Mouse (Mus musculus): ENCODE measurements around the gene Lancl1. TPM values are rescaled to one million over a fixed set of nuclear protein-coding genes. Genes with fewer than 3 reads are reported as not detected.

The Lancl1 gene
- total and polyA plus RNA-seq, 3 experiments = 33.8 to 53.6 (median 34.9) TPM

DNA sequence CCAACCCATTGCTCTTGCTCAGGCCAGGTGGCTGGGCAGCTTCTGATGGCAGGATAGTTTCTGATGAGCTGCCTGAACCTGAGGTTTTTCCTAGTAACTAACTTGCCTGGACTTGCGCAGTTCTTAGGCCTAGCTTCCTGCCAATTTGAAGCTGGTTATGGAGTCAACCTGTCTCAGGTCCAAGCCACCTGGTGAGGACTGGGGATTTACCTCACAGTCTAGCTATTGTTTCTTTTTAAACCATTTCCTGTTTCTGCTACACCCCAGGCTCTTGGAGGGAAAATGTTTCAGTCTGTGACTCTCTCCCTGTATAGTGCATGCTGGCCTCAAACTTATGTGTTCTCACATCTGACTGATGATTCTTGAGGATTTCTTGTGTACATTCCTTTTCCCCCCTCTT lies 58.5 kb downstream of the Lancl1 start:
- Histone ChIP-seq H3K27ac (no peak overlapping the region), H3K4me3 (no peak overlapping the region), H3K79me2 (replicated peaks; ENCODE audit: control insufficient read depth, insufficient read depth, low read length) (no peaks in the 10 kb centered on the region), H3K4me1 (ENCODE audit: control insufficient read depth, insufficient read depth, low read length) (no peaks in the 10 kb centered on the region; the same call in 1 of the 2 replicates), H3K9ac (ENCODE audit: low read depth, low read length) (no peak overlapping the region), H3K27me3 (ENCODE audit: control insufficient read depth, insufficient read depth, low read length) (no peaks in the 10 kb centered on the region), H3K36me3 (ENCODE audit: control insufficient read depth, insufficient read depth, low read length) (no peaks in the 10 kb centered on the region)
- intact Hi-C loops (cut with DNase I) = no loop called here
- TF ChIP-seq CTCF (IDR thresholded peaks at IDR 0.05) (no peak), POLR2A (IDR thresholded peaks at IDR 0.05; ENCODE audit: insufficient read depth, low read depth, low read length) (no peak), EP300 (IDR thresholded peaks at IDR 0.05; ENCODE audit: insufficient read depth, low read depth, low read length) (no peak)
- no peak for DNase-seq
- 90% methylated on average over 1 of the region's 1 CpGs for WGBS

DNA sequence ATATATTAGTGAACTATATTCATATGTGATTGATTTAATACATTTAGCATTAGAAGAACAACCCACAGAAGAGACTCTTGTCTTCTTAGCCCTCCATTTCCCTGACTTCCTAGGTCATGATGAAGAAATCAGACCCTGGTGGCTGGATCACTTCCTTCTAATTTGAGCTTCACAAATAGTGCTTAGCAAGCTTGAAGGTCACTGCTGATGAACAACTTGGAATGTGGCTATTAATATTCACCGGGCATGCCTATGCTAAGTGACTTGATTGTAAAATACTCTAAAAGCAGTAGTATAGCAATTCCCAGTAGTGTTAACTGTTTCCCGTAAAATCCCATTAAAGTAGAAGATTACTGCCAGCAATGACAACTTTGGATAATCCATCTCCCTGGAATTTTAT lies 63.2 kb downstream of the Lancl1 start:
- Histone ChIP-seq H3K4me1 (ENCODE audit: control insufficient read depth, insufficient read depth, low read length) (no peaks in the 10 kb centered on the region; the same call in 1 of the 2 replicates), H3K9ac (ENCODE audit: low read depth, low read length) (no peak overlapping the region), H3K36me3 (ENCODE audit: control insufficient read depth, insufficient read depth, low read length) (no peaks in the 10 kb centered on the region), H3K79me2 (replicated peaks; ENCODE audit: control insufficient read depth, insufficient read depth, low read length) (no peaks in the 10 kb centered on the region), H3K27me3 (ENCODE audit: control insufficient read depth, insufficient read depth, low read length) (no peaks in the 10 kb centered on the region), H3K27ac (no peak overlapping the region), H3K4me3 (no peak overlapping the region)
- TF ChIP-seq POLR2A (IDR thresholded peaks at IDR 0.05; ENCODE audit: insufficient read depth, low read depth, low read length) (no peak), CTCF (IDR thresholded peaks at IDR 0.05) (no peak), EP300 (IDR thresholded peaks at IDR 0.05; ENCODE audit: insufficient read depth, low read depth, low read length) (no peak)
- WGBS = 53% methylated on average over 2 of the region's 2 CpGs
- intact Hi-C loops (cut with DNase I) = no loop called here
- no peak for DNase-seq

GRCm38 (mm10) chr1:66964857-66965256 lies 73.8 kb downstream of the Lancl1 start:
- H3K4me3 ChIP-seq = no peak overlapping the region
- no peak for TF ChIP-seq CTCF (IDR thresholded peaks at IDR 0.05)
- TF ChIP-seq POLR2A (IDR thresholded peaks at IDR 0.05; ENCODE audit: insufficient read depth, low read depth, low read length) = no peak
- TF ChIP-seq EP300 (IDR thresholded peaks at IDR 0.05; ENCODE audit: insufficient read depth, low read depth, low read length) = no peak
- H3K27me3 ChIP-seq (ENCODE audit: control insufficient read depth, insufficient read depth, low read length) = no peaks in the 10 kb centered on the region
- H3K79me2 ChIP-seq (replicated peaks; ENCODE audit: control insufficient read depth, insufficient read depth, low read length) = no peaks in the 10 kb centered on the region
- WGBS = 40% methylated on average over 4 of the region's 4 CpGs
- no peak for DNase-seq
- intact Hi-C loops (cut with DNase I) = no loop called here
- no peak overlapping the region for H3K9ac ChIP-seq (ENCODE audit: low read depth, low read length)
- no peaks in the 10 kb centered on the region for H3K4me1 ChIP-seq (ENCODE audit: control insufficient read depth, insufficient read depth, low read length)
- no peak overlapping the region; the same call in 1 of the 2 replicates for H3K27ac ChIP-seq
- no peaks in the 10 kb centered on the region for H3K36me3 ChIP-seq (ENCODE audit: control insufficient read depth, insufficient read depth, low read length)

DNA sequence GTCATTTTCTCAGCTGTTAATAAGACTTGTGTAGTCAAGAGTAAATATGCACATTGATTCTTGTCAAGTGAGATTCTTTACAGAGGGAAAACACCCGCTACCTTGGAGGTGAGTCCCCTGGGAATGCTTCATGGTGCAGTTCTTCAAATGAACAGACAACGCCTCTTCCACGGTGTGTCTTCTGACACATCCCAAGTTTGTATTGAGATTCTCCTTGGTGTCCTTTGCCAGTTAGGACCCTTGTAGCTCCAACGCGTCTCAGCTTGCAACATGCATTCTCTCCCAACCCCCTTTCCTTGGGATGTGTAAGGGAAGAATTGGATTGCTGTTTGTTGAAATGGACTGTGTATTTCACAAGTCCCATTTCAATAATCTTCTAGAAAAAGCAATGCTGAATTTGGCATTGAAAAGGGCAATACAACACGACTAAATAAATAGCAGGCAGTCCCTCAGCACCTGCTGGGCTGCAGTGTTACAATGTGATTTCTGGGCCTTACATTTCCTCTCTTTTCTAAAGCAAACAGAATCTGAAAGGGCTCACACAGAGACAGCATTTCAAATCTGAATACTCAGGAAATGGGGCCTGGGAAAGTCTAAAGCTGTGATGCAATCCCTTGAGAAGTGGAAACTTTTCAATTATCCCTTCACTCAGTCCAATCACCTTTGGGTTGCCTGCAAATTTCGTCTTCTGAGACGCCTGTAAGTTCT lies 78.0 kb downstream of the Lancl1 start:
- Histone ChIP-seq H3K4me3 (no peak overlapping the region), H3K9ac (ENCODE audit: low read depth, low read length) (no peak overlapping the region), H3K36me3 (ENCODE audit: control insufficient read depth, insufficient read depth, low read length) (no peaks in the 10 kb centered on the region), H3K79me2 (replicated peaks; ENCODE audit: control insufficient read depth, insufficient read depth, low read length) (no peaks in the 10 kb centered on the region), H3K27me3 (ENCODE audit: control insufficient read depth, insufficient read depth, low read length) (no peaks in the 10 kb centered on the region), H3K4me1 (ENCODE audit: control insufficient read depth, insufficient read depth, low read length) (no peaks in the 10 kb centered on the region), H3K27ac (no peak overlapping the region)
- DNase-seq = no peak
- 49% methylated on average over 8 of the region's 8 CpGs for WGBS
- TF ChIP-seq CTCF (IDR thresholded peaks at IDR 0.05) (no peak), EP300 (IDR thresholded peaks at IDR 0.05; ENCODE audit: insufficient read depth, low read depth, low read length) (no peak), POLR2A (IDR thresholded peaks at IDR 0.05; ENCODE audit: insufficient read depth, low read depth, low read length) (no peak)
- intact Hi-C loops (cut with DNase I) = no loop called here

GRCm38 (mm10) chr1:66957361-66957760 lies 81.3 kb downstream of the Lancl1 start:
- no peak for TF ChIP-seq CTCF (IDR thresholded peaks at IDR 0.05)
- TF ChIP-seq EP300 (IDR thresholded peaks at IDR 0.05; ENCODE audit: insufficient read depth, low read depth, low read length) = no peak
- TF ChIP-seq POLR2A (IDR thresholded peaks at IDR 0.05; ENCODE audit: insufficient read depth, low read depth, low read length) = no peak
- Histone ChIP-seq H3K4me1 (ENCODE audit: control insufficient read depth, insufficient read depth, low read length) (no peaks in the 10 kb centered on the region), H3K4me3 (no peak overlapping the region), H3K27ac (no peak overlapping the region), H3K9ac (ENCODE audit: low read depth, low read length) (no peak overlapping the region), H3K36me3 (ENCODE audit: control insufficient read depth, insufficient read depth, low read length) (no peaks in the 10 kb centered on the region), H3K79me2 (replicated peaks; ENCODE audit: control insufficient read depth, insufficient read depth, low read length) (no peaks in the 10 kb centered on the region), H3K27me3 (ENCODE audit: control insufficient read depth, insufficient read depth, low read length) (no peaks in the 10 kb centered on the region)
- intact Hi-C loops (cut with DNase I) = no loop called here
- WGBS = 84% methylated on average over 3 of the region's 3 CpGs
- no peak for DNase-seq

DNA sequence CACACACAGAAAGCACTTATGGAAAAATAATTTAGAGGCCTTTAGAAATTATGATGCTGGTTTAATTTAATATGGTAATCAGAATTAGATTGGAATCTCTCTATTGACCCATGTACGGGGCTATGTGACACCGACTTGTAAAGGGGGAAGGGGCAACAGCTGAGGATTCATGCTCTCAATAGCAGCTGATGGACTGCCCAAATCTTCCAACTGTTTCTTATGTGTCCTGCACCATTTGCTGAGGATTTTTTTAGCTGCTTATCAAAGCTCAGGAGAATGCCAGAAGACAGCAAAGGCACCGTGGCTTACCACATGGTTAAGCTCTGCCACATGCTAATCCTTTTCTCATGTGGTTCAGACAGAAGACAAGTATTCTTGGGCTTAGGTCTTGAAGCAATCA lies 87.6 kb downstream of the Lancl1 start:
- intact Hi-C loops (cut with DNase I) = no loop called here
- 66% methylated on average over 3 of the region's 3 CpGs for WGBS
- no peak for TF ChIP-seq CTCF (IDR thresholded peaks at IDR 0.05)
- no peak for TF ChIP-seq EP300 (IDR thresholded peaks at IDR 0.05; ENCODE audit: insufficient read depth, low read depth, low read length)
- TF ChIP-seq POLR2A (IDR thresholded peaks at IDR 0.05; ENCODE audit: insufficient read depth, low read depth, low read length) = no peak

More for the DNA sequence above, 87.6 kb downstream of the Lancl1 start:
- DNase-seq = no peak
- H3K4me1 ChIP-seq (ENCODE audit: control insufficient read depth, insufficient read depth, low read length) = no peaks in the 10 kb centered on the region
- H3K27ac ChIP-seq = no peak overlapping the region
- H3K27me3 ChIP-seq (ENCODE audit: control insufficient read depth, insufficient read depth, low read length) = no peaks in the 10 kb centered on the region
- H3K36me3 ChIP-seq (ENCODE audit: control insufficient read depth, insufficient read depth, low read length) = no peaks in the 10 kb centered on the region
- no peaks in the 10 kb centered on the region for H3K79me2 ChIP-seq (replicated peaks; ENCODE audit: control insufficient read depth, insufficient read depth, low read length)
- H3K4me3 ChIP-seq = no peak overlapping the region
- no peak overlapping the region for H3K9ac ChIP-seq (ENCODE audit: low read depth, low read length)

Other genes starting within 250 kb of the Lancl1 start
- gene Kansl1l, start 221.3 kb downstream of the Lancl1 start, total RNA-seq (2021) = 10 to 100 TPM; 22.9 to 23.4 TPM
- 5.1 and 9.5 TPM in 2 replicates for gene Kansl1l, start 221.3 kb downstream of the Lancl1 start, polyA plus RNA-seq (2012; rRNA removed)
- 1,000 to 10,000 TPM; 1,007 to 1,201 TPM for gene Acadl, start 175.6 kb downstream of the Lancl1 start, total RNA-seq (2021)
- 327 and 489 TPM in 2 replicates for gene Acadl, start 175.6 kb downstream of the Lancl1 start, polyA plus RNA-seq (2012; rRNA removed)
- gene Myl1, start 93.5 kb downstream of the Lancl1 start, total RNA-seq (2021) = 10 to 100 TPM; 22.5 to 30.4 TPM
- gene Myl1, start 93.5 kb downstream of the Lancl1 start, polyA plus RNA-seq (2012; rRNA removed) = 62.8 and 111 TPM in 2 replicates
- under 1 TPM; 0.05 to 0.08 TPM for gene Cps1, start 84.2 kb upstream of the Lancl1 start, total RNA-seq (2021)
- gene Cps1, start 84.2 kb upstream of the Lancl1 start, polyA plus RNA-seq (2012; rRNA removed) = 0.02 and 0.38 TPM in 2 replicates

Measured in heart, adult 2 months (tissue).